Mouse (Mus musculus): Measurements from ENCODE around the gene Gprc5a. TPM values are rescaled to one million over a fixed set of nuclear protein-coding genes. Genes with fewer than 3 reads are reported as not detected.

Gene Gprc5a
- polyA plus RNA-seq, 1 experiment from 2014 or later: 3.2 TPM

GRCm38 (mm10) chr6:135118183-135118582 lies 52.7 kb downstream of the Gprc5a start, which contains the start of gene Gprc5d:
TSS of gene Gprc5d (minus strand) at chr6:135118283.
- WGBS: 90% methylated on average over 5 of the region's 5 CpGs
- DNase-seq (ENCODE audit: low spot score): no peak
- H3K36me3 ChIP-seq: no peaks in the 10 kb centered on the region
- no peak within 1 kb of the TSS for H3K4me3 ChIP-seq
- H3K9me3 ChIP-seq: no peaks in the 10 kb centered on the region
- H3K4me1 ChIP-seq (replicated peaks): peaks cover 3% of the 10 kb centered on the region
- no peak within 1 kb of the TSS for H3K27ac ChIP-seq
- peaks cover 28% of the 10 kb centered on the region for H3K27me3 ChIP-seq (ENCODE audit: insufficient read depth, poor library complexity, severe bottlenecking)

- no peak overlapping the region for H3K4me3 ChIP-seq
- WGBS: 61% methylated on average over 5 of the region's 5 CpGs
Observed at GRCm38 (mm10) chr6:135124755-135125380, 59.4 kb downstream of the Gprc5a start.

GRCm38 (mm10) chr6:135133086-135133485 lies 67.6 kb downstream of the Gprc5a start:
- no peaks in the 10 kb centered on the region for H3K9me3 ChIP-seq
- 88% methylated on average over 7 of the region's 7 CpGs for WGBS
- no peaks in the 10 kb centered on the region for H3K36me3 ChIP-seq
- DNase-seq (ENCODE audit: low spot score): no peak
- H3K27me3 ChIP-seq (ENCODE audit: insufficient read depth, poor library complexity, severe bottlenecking): no peaks in the 10 kb centered on the region
- H3K4me3 ChIP-seq: no peak overlapping the region
- peaks cover 20% of the 10 kb centered on the region for H3K4me1 ChIP-seq (replicated peaks)
- H3K27ac ChIP-seq: no peak overlapping the region

More at GRCm38 (mm10) chr6:135124755-135125380, 59.4 kb downstream of the Gprc5a start:
- peak; percentile 24 for DNase-seq (ENCODE audit: low spot score)
- Histone ChIP-seq H3K9me3 (no peaks in the 10 kb centered on the region), H3K4me1 (replicated peaks) (peaks cover 4% of the 10 kb centered on the region), H3K27ac (no peak overlapping the region), H3K36me3 (no peaks in the 10 kb centered on the region), H3K27me3 (ENCODE audit: insufficient read depth, poor library complexity, severe bottlenecking) (no peaks in the 10 kb centered on the region)

GRCm38 (mm10) chr6:135133486-135133885 lies 68.0 kb downstream of the Gprc5a start:
- DNase-seq (ENCODE audit: low spot score): no peak
- Histone ChIP-seq H3K4me1 (replicated peaks) (peaks cover 24% of the 10 kb centered on the region), H3K4me3 (no peak overlapping the region), H3K36me3 (no peaks in the 10 kb centered on the region), H3K9me3 (no peaks in the 10 kb centered on the region), H3K27ac (no peak overlapping the region), H3K27me3 (ENCODE audit: insufficient read depth, poor library complexity, severe bottlenecking) (no peaks in the 10 kb centered on the region)
- WGBS: 90% methylated on average over 9 of the region's 9 CpGs

Other genes starting within 250 kb of the Gprc5a start
- 1.2 and 1.4 TPM in 2 replicates for gene Crebl2, start 235.5 kb upstream of the Gprc5a start, polyA plus RNA-seq (2016; fragmentation: Nextera tagmentation; extraction: Ambion mirVana)
- gene Gpr19, start 167.1 kb upstream of the Gprc5a start, polyA plus RNA-seq (2016; fragmentation: Nextera tagmentation; extraction: Ambion mirVana): 24.7 and 29.9 TPM in 2 replicates
- 17.2 and 17.7 TPM in 2 replicates for gene Cdkn1b, start 145.2 kb upstream of the Gprc5a start, polyA plus RNA-seq (2016; fragmentation: Nextera tagmentation; extraction: Ambion mirVana)
- gene Apold1, start 83.9 kb upstream of the Gprc5a start, polyA plus RNA-seq (2016; fragmentation: Nextera tagmentation; extraction: Ambion mirVana): 2.7 and 2.9 TPM in 2 replicates
- 96.1 and 106 TPM in 2 replicates for gene Ddx47, start 54.0 kb upstream of the Gprc5a start, polyA plus RNA-seq (2016; fragmentation: Nextera tagmentation; extraction: Ambion mirVana)
- not detected in 2 replicates for gene Gprc5d, start 52.6 kb downstream of the Gprc5a start, polyA plus RNA-seq (2016; fragmentation: Nextera tagmentation; extraction: Ambion mirVana)
- 24.5 and 28.0 TPM in 2 replicates for gene Fam234b, start 132.3 kb downstream of the Gprc5a start, polyA plus RNA-seq (2016; fragmentation: Nextera tagmentation; extraction: Ambion mirVana)
- gene Hebp1, start 132.4 kb downstream of the Gprc5a start, polyA plus RNA-seq (2016; fragmentation: Nextera tagmentation; extraction: Ambion mirVana): 6.3 and 9.0 TPM in 2 replicates
- gene Gsg1, start 188.7 kb downstream of the Gprc5a start, polyA plus RNA-seq (2016; fragmentation: Nextera tagmentation; extraction: Ambion mirVana): 0.39 and 0.58 TPM in 2 replicates
- 0.29 TPM in 1 of 2 replicates, not detected in the other for gene Pbp2, start 244.8 kb downstream of the Gprc5a start, polyA plus RNA-seq (2016; fragmentation: Nextera tagmentation; extraction: Ambion mirVana)